Mouse (Mus musculus) limb, embryonic 10.5 days (tissue): Measurements from ENCODE around the gene Pax3. TPM values are rescaled to one million over a fixed set of nuclear protein-coding genes. Genes with fewer than 3 reads are reported as not detected.

Experiments
- DNase-seq: peaks from one replicate; pipeline ENCODE4 v3.0.0-alpha.2; 2017; ENCODE audit warnings: low spot score
- H3K27ac ChIP-seq: fragments of 300-500 bp; sonication (generic); 2 replicates; pipeline ENCODE4 v1.5.1; 2016; ENCODE audit warnings: mild to moderate bottlenecking
- H3K27me3 ChIP-seq: fragments of 300-500 bp; sonication (generic); 2 replicates; pipeline ENCODE4 v1.6.1; 2016; ENCODE audit warnings: low read depth, mild to moderate bottlenecking; ENCODE audit not compliant: poor library complexity, severe bottlenecking
- H3K36me3 ChIP-seq: fragments of 300-500 bp; sonication (generic); 2 replicates; pipeline ENCODE4 v1.6.1; 2016; ENCODE audit warnings: mild to moderate bottlenecking, moderate library complexity
- H3K4me1 ChIP-seq: fragments of 300-500 bp; sonication (generic); 2 replicates; pipeline ENCODE4 v1.6.1; 2016
- H3K4me3 ChIP-seq: fragments of 300-500 bp; sonication (generic); 2 replicates; pipeline ENCODE4 v1.5.1; 2016; ENCODE audit warnings: mild to moderate bottlenecking, moderate library complexity
- H3K9me3 ChIP-seq: fragments of 300-500 bp; sonication (generic); replicated peaks from 2 replicates; pipeline ENCODE4 v1.6.1; 2016; ENCODE audit warnings: mild to moderate bottlenecking
- WGBS: fragments of 180-500 bp; shearing (Covaris S2); methylation state at CpG from one replicate; pipeline ENCODE4 v1.1.7; 2016; 5-methylcytosine and 5-hydroxymethylcytosine counted together
- polyA plus RNA-seq: library from polyadenylated mRNA; unstranded; fragments of >200 nt; fragmentation: Nextera tagmentation; extraction: Ambion mirVana; gene quantifications from 2 replicates; pipeline ENCODE4 v1.2.1, GENCODE M21; 2016

Gene Pax3
- polyA plus RNA-seq, 1 experiment from 2014 or later = 11.5 TPM

- WGBS = 2% methylated on average over 9 of the region's 9 CpGs
- no peak overlapping the region for H3K27ac ChIP-seq
- no peaks in the 10 kb centered on the region for H3K9me3 ChIP-seq
- DNase-seq = no peak
- peaks cover 100% of the 10 kb centered on the region for H3K27me3 ChIP-seq
- H3K4me3 ChIP-seq = no peak overlapping the region
- no peaks in the 10 kb centered on the region for H3K36me3 ChIP-seq
- H3K4me1 ChIP-seq = peaks cover 8% of the 10 kb centered on the region
Measured at GRCm38 (mm10) chr1:78208281-78208814, 11.4 kb upstream of the Pax3 start.

- WGBS = 11% methylated on average over 4 of the region's 4 CpGs
- Histone ChIP-seq H3K9me3 (no peaks in the 10 kb centered on the region), H3K4me1 (peaks cover 16% of the 10 kb centered on the region), H3K27me3 (peaks cover 99% of the 10 kb centered on the region), H3K4me3 (peak overlapping the region; percentile 31; the same call in 1 of the 2 replicates), H3K27ac (no peak overlapping the region), H3K36me3 (no peaks in the 10 kb centered on the region)
- no peak for DNase-seq
Measured at GRCm38 (mm10) chr1:78204341-78204740, 7.4 kb upstream of the Pax3 start.

- Histone ChIP-seq H3K27me3 (peaks cover 99% of the 10 kb centered on the region), H3K9me3 (no peaks in the 10 kb centered on the region), H3K27ac (no peak overlapping the region), H3K36me3 (no peaks in the 10 kb centered on the region), H3K4me1 (peaks cover 16% of the 10 kb centered on the region), H3K4me3 (peak overlapping the region; percentile 31)
- WGBS = under 1% methylated on average over 33 of the region's 33 CpGs
- DNase-seq = peak; percentile 62
Measured at GRCm38 (mm10) chr1:78203622-78204211, 6.8 kb upstream of the Pax3 start.

DNA sequence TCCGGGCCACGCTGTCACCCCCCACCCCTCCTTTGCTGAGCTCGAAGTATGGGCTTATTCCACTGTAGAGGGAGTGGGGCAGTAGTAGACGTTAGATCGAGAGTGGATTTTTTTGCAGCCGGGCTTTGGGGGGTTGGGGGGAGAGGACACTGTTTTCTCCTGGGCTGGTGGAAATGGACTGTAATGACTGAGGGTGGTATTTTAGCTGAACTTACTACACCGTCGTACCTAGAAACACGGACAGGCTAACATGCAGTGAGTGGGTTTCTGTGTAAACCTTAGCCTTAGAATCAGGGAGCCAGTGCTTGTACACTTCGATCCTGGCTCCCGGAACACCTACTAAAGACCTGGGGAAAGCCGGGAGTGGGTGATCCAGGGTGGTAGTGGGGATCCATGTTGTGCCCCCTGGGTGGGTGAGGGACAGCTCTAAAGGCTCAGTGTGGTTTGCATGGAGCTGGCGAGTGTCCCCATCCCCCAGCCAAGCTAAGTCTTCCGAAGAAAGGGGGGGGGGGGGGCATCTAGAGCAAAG is 6.2 kb upstream of the Pax3 start:
- Histone ChIP-seq H3K36me3 (no peaks in the 10 kb centered on the region), H3K4me3 (peak overlapping the region; percentile 31), H3K9me3 (no peaks in the 10 kb centered on the region), H3K4me1 (peaks cover 18% of the 10 kb centered on the region), H3K27ac (no peak overlapping the region), H3K27me3 (peaks cover 99% of the 10 kb centered on the region)
- peak; percentile 58 for DNase-seq
- WGBS = 2% methylated on average over 14 of the region's 14 CpGs

- Histone ChIP-seq H3K27ac (no peak overlapping the region), H3K27me3 (peaks cover 99% of the 10 kb centered on the region), H3K36me3 (no peaks in the 10 kb centered on the region), H3K4me1 (peaks cover 18% of the 10 kb centered on the region), H3K4me3 (peak overlapping the region; percentile 31; the same call in 1 of the 2 replicates), H3K9me3 (no peaks in the 10 kb centered on the region)
- DNase-seq = peak; percentile 51
- WGBS = under 1% methylated on average over 23 of the region's 23 CpGs
Measured at GRCm38 (mm10) chr1:78202466-78203085, 5.6 kb upstream of the Pax3 start.

DNA sequence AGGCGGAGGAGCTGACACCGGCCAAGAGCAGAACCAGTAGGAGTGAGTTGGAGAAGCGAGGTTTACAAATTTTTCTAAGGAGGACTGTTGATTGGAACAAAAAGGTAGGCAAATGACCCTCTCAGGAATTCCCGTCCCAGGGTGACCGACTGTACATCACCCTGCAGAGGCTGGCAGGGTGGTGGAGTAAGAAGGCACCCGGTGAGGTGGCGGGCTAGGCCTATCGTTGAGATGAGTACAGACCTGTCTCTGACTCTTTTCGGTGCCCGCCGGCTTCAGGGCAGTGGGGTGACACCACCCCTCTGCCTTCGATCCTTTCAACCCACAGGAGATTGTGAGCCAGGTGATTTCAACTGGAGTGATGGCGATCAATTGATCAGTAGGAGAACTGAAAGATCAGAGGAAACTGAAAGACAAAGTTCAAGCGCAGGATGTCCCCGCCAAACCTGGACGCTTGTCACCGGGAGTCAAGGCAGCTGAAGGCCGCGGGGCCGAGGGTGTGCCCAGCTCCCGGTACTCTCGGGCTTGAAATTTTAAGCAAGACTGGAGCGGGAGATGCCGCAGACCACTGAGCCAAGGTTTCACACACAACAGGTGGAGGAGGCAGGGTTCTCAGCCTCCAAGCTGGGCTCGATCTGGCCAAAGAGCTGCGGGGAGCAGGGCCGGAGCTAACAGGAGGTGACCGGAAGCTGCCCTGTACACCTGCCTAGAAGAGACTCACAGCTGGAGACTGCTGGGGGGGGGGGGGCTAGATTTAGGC is 4.5 kb upstream of the Pax3 start:
- peaks cover 26% of the 10 kb centered on the region for H3K4me1 ChIP-seq
- H3K27ac ChIP-seq = peak overlapping the region; percentile 40
- peak overlapping the region; percentile 26 for H3K4me3 ChIP-seq
- peaks cover 99% of the 10 kb centered on the region for H3K27me3 ChIP-seq
- 1% methylated on average over 28 of the region's 28 CpGs for WGBS
- peak; percentile 68 for DNase-seq
- H3K9me3 ChIP-seq = no peaks in the 10 kb centered on the region
- no peaks in the 10 kb centered on the region for H3K36me3 ChIP-seq

- DNase-seq = peak; percentile 72
- no peak overlapping the region for H3K4me3 ChIP-seq
- H3K9me3 ChIP-seq = no peaks in the 10 kb centered on the region
- peaks cover 99% of the 10 kb centered on the region for H3K27me3 ChIP-seq
- H3K27ac ChIP-seq = no peak overlapping the region
- H3K36me3 ChIP-seq = no peaks in the 10 kb centered on the region
- WGBS = under 1% methylated on average over 15 of the region's 15 CpGs
- H3K4me1 ChIP-seq = peaks cover 31% of the 10 kb centered on the region
Measured at GRCm38 (mm10) chr1:78200191-78200590, 3.3 kb upstream of the Pax3 start.

DNA sequence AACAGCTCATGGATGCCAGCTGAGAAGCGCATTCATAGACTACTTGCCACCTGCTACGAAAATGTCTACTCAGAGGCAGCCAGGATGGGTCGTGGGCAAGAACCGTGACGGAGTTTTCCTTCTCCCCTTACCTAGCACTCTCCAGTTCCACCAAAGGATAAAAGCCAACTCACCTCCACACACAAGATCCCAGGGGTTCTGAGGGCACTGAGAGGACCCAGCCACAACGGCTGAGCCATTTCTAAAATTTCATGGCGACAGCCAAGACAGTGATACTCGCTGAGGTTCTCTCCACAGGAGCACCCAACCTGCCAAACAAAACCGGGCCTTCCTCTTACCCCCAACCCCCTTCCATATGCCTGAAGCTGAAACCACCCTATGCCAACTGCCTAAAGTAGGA is 2.3 kb upstream of the Pax3 start:
- no peaks in the 10 kb centered on the region for H3K9me3 ChIP-seq
- peaks cover 31% of the 10 kb centered on the region for H3K4me1 ChIP-seq
- no peaks in the 10 kb centered on the region for H3K36me3 ChIP-seq
- peak; percentile 46 for DNase-seq
- under 1% methylated on average over 9 of the region's 9 CpGs for WGBS
- H3K27me3 ChIP-seq = peaks cover 99% of the 10 kb centered on the region
- no peak overlapping the region for H3K4me3 ChIP-seq
- H3K27ac ChIP-seq = no peak overlapping the region

DNA sequence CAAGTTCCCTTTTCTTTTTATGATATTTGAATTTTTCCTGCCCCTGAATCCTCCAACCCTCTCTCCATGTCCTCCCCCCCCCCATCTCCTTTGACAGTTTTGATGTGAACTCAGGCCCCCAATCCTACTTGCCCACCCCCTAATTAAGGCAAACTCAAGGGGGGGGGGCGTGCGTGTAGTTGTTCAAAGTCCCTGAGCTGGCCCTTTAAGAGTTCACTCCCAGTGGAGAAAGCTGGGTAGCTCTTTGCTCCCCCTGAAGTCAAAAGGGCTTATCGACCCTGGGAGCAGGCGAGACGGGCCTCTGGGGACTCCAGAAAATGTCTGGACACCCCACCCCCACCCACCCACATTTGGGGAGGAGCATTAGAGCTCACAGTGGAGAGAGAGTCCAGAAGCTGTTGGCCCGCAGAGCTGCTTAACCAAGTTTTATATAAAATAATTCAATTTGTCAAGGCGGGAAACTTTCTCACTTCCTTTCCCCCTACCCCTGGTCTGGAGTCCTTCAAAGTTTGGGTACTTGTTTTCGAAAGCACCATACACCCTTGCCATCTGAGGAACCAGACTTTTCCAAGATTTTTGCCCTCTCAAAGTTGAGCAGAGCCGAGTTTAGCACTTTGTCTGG is 1.5 kb upstream of the Pax3 start:
- 0% methylated on average over 9 of the region's 9 CpGs for WGBS
- no peak overlapping the region for H3K27ac ChIP-seq
- H3K9me3 ChIP-seq = no peaks in the 10 kb centered on the region
- peaks cover 99% of the 10 kb centered on the region for H3K27me3 ChIP-seq
- no peaks in the 10 kb centered on the region for H3K36me3 ChIP-seq
- DNase-seq = peak; percentile 41
- peaks cover 29% of the 10 kb centered on the region for H3K4me1 ChIP-seq
- H3K4me3 ChIP-seq = no peak overlapping the region

- Histone ChIP-seq H3K36me3 (no peaks in the 10 kb centered on the region), H3K4me3 (peak overlapping the region; percentile 50), H3K27me3 (peaks cover 99% of the 10 kb centered on the region), H3K4me1 (peaks cover 28% of the 10 kb centered on the region), H3K9me3 (no peaks in the 10 kb centered on the region), H3K27ac (no peak overlapping the region)
- DNase-seq = peak; percentile 47
- under 1% methylated on average over 21 of the region's 21 CpGs for WGBS
Measured at GRCm38 (mm10) chr1:78197351-78198234, 659 bp upstream of the Pax3 start.

GRCm38 (mm10) chr1:78195771-78196712 is 892 bp downstream of the Pax3 start:
- no peaks in the 10 kb centered on the region for H3K9me3 ChIP-seq
- no peaks in the 10 kb centered on the region for H3K36me3 ChIP-seq
- peaks cover 25% of the 10 kb centered on the region for H3K4me1 ChIP-seq
- H3K4me3 ChIP-seq = peak overlapping the region; percentile 50
- peak overlapping the region; percentile 69 for H3K27ac ChIP-seq
- 1% methylated on average over 42 of the region's 42 CpGs for WGBS
- DNase-seq = peak; percentile 74
- peaks cover 100% of the 10 kb centered on the region for H3K27me3 ChIP-seq
